Mouse (Mus musculus) E14TG2a.4 (cell line): ENCODE measurements around the gene Dock10.

Source experiments
- H3K27me3 ChIP-seq: 2 replicates; pipeline ENCODE4 v1.6.1; 2014; ENCODE audit warnings: low read length, control low read depth; ENCODE audit not compliant: insufficient read depth
- H3K36me3 ChIP-seq: 2 replicates; pipeline ENCODE4 v1.6.1; 2014; ENCODE audit warnings: low read length, control low read depth; ENCODE audit not compliant: insufficient read depth
- H3K4me1 ChIP-seq: replicated peaks from 2 replicates; pipeline ENCODE4 v1.6.1; 2014; ENCODE audit warnings: low read depth, low read length, control low read depth
- H3K4me3 ChIP-seq: replicated peaks from 2 replicates; pipeline ENCODE4 v1.5.1; 2014; ENCODE audit warnings: mild to moderate bottlenecking, low read length
- H3K9me3 ChIP-seq: 2 replicates; pipeline ENCODE4 v1.6.1; 2014; ENCODE audit warnings: low read length, control low read depth
- CTCF ChIP-seq: conservative IDR thresholded peaks from 2 replicates; pipeline ENCODE4 v1.5.1; 2014; ENCODE audit warnings: low read length
- NANOG ChIP-seq: IDR thresholded peaks from 2 replicates; pipeline ENCODE4 v1.6.1; 2014; ENCODE audit warnings: borderline replicate concordance, low read length, mixed read lengths
- POU5F1 ChIP-seq: IDR thresholded peaks from 2 replicates; pipeline ENCODE4 v1.6.1; 2014; ENCODE audit warnings: low read length, borderline replicate concordance

The Dock10 gene

DNA sequence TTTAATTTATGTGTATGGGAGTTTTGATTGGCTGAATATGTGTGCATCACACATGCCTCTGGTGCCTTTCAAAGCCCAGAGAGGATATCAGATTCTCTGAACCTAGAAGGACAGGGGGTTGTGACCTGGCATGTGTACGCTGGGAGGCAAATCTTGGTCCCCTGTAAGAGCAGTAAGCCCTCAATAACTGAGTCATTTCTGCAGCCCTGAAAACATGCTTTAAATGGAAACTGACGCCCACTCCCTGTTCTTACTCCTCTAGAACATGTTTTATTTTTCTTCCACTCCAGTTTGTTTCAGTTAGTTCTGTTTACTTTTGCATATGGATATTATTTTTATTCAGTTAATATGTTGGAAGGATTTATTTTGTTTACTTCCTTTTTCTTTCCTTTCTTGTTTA, 139.2 kb downstream of the Dock10 start:
- TF ChIP-seq NANOG = no peak
- no peak for TF ChIP-seq CTCF
- no peak for TF ChIP-seq POU5F1
- Histone ChIP-seq H3K27me3 (no peaks in the 10 kb centered on the region), H3K4me1 (peaks cover 18% of the 10 kb centered on the region), H3K4me3 (no peak overlapping the region), H3K9me3 (no peaks in the 10 kb centered on the region), H3K36me3 (no peaks in the 10 kb centered on the region)

DNA sequence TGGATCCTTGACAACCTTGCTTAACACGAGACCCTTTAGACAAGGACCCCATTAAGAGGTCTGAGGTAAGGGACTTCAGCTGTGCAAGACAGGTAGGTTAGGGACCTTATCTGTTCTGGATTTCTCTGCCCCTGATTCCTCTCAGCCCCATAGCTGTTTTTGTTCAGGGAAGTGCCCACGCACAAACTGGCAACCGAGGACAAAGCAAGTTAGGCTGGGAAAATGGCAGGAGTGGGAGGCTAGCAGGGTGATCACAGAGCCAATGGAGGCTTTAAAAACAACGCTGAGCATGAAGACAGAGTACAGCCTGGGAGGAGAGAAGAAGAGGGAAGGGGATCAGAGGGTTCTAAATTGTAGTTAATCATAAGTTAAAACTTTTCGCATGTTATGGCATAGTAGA, 141.7 kb downstream of the Dock10 start:
- no peak for TF ChIP-seq POU5F1
- TF ChIP-seq NANOG = no peak
- TF ChIP-seq CTCF = no peak
- H3K4me1 ChIP-seq = peaks cover 3% of the 10 kb centered on the region

DNA sequence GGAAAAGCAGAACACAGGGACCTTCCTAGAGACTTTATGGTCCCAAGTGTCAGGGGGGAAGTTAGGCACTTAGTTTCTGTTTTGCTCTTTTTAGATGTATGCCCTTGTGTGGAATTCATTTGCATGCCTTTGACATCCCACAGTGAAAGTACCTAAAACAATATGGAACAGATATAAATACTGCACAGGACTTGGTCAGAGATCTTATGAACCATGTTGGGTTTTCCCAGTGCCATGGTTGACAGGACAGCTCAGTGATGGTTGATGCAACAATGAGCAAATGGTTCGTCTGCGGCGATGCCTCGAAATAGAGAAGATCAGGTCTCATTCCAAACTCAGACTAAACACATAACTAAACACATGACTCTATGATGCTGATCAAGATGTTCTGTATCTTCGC, 143.6 kb downstream of the Dock10 start:
- H3K9me3 ChIP-seq = no peaks in the 10 kb centered on the region
- no peaks in the 10 kb centered on the region for H3K36me3 ChIP-seq
- TF ChIP-seq CTCF (no peak), NANOG (no peak), POU5F1 (no peak)
- H3K4me1 ChIP-seq = no peaks in the 10 kb centered on the region
- H3K4me3 ChIP-seq = no peak overlapping the region
- no peaks in the 10 kb centered on the region for H3K27me3 ChIP-seq

More for the DNA sequence above, 141.7 kb downstream of the Dock10 start:
- no peaks in the 10 kb centered on the region for H3K27me3 ChIP-seq
- no peaks in the 10 kb centered on the region for H3K36me3 ChIP-seq
- no peaks in the 10 kb centered on the region for H3K9me3 ChIP-seq
- no peak overlapping the region for H3K4me3 ChIP-seq

DNA sequence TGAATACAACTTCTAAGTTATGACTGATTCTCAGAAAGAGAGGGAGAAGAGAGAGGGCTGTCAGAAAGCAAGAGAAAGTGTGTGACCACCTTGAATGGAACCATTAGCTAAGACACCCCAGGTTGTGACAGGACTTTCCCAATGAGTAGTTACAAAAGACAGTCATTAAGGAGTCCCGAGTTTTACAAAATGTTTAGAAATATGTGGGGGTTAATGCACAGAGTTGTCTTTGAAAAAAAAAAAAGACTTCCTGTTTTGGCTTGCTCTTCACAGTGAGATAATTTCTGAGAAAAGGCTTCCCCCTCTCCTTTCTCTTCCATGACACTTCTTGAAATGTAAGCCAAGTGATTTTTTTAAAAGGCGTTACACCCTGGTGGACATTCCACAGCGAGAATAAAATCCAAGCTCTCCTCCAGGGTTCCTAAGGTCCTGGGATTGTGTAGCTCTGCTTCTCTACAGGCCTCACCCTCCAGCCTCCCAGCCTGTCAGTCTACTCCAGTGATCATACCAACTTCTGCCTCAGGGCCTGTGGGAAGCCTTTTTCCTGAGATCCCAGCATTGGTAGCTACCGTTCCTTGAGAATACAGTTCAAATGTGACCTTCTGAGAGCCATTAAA, 144.8 kb downstream of the Dock10 start:
- H3K27me3 ChIP-seq = no peaks in the 10 kb centered on the region
- H3K4me1 ChIP-seq = no peaks in the 10 kb centered on the region
- H3K4me3 ChIP-seq = no peak overlapping the region
- H3K36me3 ChIP-seq = no peaks in the 10 kb centered on the region
- TF ChIP-seq NANOG = no peak
- TF ChIP-seq POU5F1 = no peak
- no peaks in the 10 kb centered on the region for H3K9me3 ChIP-seq

DNA sequence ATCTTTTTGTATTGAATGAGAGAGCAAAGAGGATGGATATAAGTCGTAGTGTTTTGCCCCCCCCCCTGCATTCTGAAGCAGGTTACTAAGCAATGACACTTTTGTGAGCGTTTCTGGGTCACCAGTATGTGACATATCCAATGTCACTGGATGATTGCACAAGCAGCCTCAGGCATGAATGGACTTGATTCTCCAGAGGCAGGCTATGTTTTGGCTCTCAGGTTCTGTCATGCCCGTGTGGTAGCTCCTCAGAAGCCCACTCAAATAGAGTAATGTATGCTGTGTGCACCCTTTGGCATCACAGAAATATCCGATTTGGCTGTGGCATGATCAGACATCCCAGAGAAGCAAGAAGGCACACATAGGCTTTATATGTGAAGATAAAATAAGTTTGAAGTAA, 150.8 kb downstream of the Dock10 start:
- no peaks in the 10 kb centered on the region for H3K4me1 ChIP-seq
- TF ChIP-seq CTCF (no peak), POU5F1 (no peak), NANOG (no peak)
- no peaks in the 10 kb centered on the region for H3K36me3 ChIP-seq
- no peaks in the 10 kb centered on the region for H3K9me3 ChIP-seq
- no peaks in the 10 kb centered on the region for H3K27me3 ChIP-seq
- no peak overlapping the region for H3K4me3 ChIP-seq

DNA sequence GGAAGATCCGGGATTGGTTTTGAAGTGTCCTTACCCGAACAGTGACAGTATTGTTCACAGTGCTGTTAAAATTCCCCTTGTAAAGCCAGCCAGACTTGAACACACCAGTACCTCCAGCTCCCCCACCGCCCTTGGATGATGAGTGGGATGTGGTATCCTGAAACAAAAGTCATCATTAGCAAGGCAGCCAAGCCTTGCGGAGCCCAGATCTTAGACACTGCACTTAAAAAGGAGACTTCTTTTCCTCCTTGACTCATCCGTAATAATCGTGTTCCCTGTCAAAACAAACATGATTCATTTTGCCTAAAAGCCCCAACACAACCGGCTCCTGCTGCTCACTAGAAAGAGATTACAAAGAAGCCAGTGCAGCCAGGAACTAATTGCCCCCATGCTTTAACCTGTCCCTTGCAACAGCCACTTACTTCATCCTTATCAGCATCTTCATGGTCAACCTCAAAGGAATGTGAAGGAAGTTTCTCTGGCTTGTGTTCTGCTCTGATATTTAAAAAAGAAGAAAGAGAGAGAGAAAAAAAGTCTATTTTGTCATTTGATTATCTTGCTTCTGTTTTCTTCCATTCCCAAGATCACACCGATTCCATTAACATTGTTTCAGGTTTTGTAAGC, 152.1 kb downstream of the Dock10 start:
- H3K36me3 ChIP-seq = no peaks in the 10 kb centered on the region
- TF ChIP-seq NANOG (no peak), POU5F1 (no peak), CTCF (no peak)

GRCm38 (mm10) chr1:80604332-80604731, 154.0 kb downstream of the Dock10 start:
- H3K36me3 ChIP-seq = no peaks in the 10 kb centered on the region
- H3K4me3 ChIP-seq = no peak overlapping the region
- 0 out of 2 replicates have a peak, but pooled peaks cover 3% of the 10 kb centered on the region for H3K9me3 ChIP-seq
- no peaks in the 10 kb centered on the region for H3K4me1 ChIP-seq
- no peak for TF ChIP-seq NANOG
- no peak for TF ChIP-seq POU5F1
- TF ChIP-seq CTCF = no peak
- no peaks in the 10 kb centered on the region for H3K27me3 ChIP-seq

More for the DNA sequence above, 152.1 kb downstream of the Dock10 start:
- no peaks in the 10 kb centered on the region for H3K4me1 ChIP-seq
- H3K4me3 ChIP-seq = no peak overlapping the region
- no peaks in the 10 kb centered on the region for H3K9me3 ChIP-seq
- H3K27me3 ChIP-seq = no peaks in the 10 kb centered on the region

GRCm38 (mm10) chr1:80603081-80603480, 155.2 kb downstream of the Dock10 start:
- no peak for TF ChIP-seq NANOG
- no peak for TF ChIP-seq CTCF
- no peak for TF ChIP-seq POU5F1
- H3K4me1 ChIP-seq = no peaks in the 10 kb centered on the region
- no peak overlapping the region for H3K4me3 ChIP-seq
- no peaks in the 10 kb centered on the region for H3K27me3 ChIP-seq
- H3K9me3 ChIP-seq = 0 out of 2 replicates have a peak, but pooled peaks cover 4% of the 10 kb centered on the region
- H3K36me3 ChIP-seq = no peaks in the 10 kb centered on the region

GRCm38 (mm10) chr1:80583281-80583680, 175.0 kb downstream of the Dock10 start:
- no peak for TF ChIP-seq NANOG
- TF ChIP-seq CTCF = no peak
- no peak for TF ChIP-seq POU5F1
- Histone ChIP-seq H3K4me1 (no peaks in the 10 kb centered on the region), H3K36me3 (no peaks in the 10 kb centered on the region), H3K4me3 (no peak overlapping the region), H3K9me3 (no peaks in the 10 kb centered on the region), H3K27me3 (no peaks in the 10 kb centered on the region)

DNA sequence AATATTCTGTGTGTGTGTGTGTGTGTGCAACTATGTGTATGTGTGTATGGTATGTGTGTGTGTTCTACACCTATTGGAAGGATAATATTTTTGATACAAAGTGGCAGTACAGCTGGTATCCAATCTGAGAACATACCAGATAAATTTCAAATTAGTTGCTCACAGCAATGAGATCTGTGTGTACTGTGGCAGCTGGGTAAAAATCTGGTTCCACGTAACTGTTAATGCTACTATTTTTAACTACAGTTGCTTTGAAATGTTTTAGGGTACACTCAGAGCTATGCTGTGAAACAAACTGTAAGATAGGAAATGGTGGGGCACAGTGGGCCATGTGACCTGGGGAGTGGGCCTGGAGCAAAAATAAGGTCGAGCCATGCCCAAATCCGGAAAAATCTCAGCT, 176.1 kb downstream of the Dock10 start:
- Histone ChIP-seq H3K4me3 (no peak overlapping the region), H3K36me3 (no peaks in the 10 kb centered on the region), H3K27me3 (no peaks in the 10 kb centered on the region), H3K9me3 (no peaks in the 10 kb centered on the region), H3K4me1 (no peaks in the 10 kb centered on the region)
- TF ChIP-seq CTCF = no peak
- TF ChIP-seq NANOG = no peak
- TF ChIP-seq POU5F1 = no peak
